Mouse (Mus musculus): Measurements from ENCODE around the gene Camta1.

- TF ChIP-seq CTCF (conservative IDR thresholded peaks at IDR 0.05; ENCODE audit: insufficient read depth, insufficient read length, low read depth, low read length) (no peak), POLR2A (IDR thresholded peaks at IDR 0.05; ENCODE audit: low read depth, low read length) (no peak)
Measured at GRCm38 (mm10) chr4:151346673-151347072, 515.0 kb downstream of the Camta1 start.
